Mouse (Mus musculus) heart, adult 9 months (tissue): Measurements from ENCODE around the gene Ptprn2.

ENCODE experiments used
- DNase-seq, 2 experiments: peaks; one replicate each; pipeline ENCODE4 v3.0.0; 2022; ENCODE audit warnings: low spot score in 2 of 2

Ptprn2 gene

GRCm38 (mm10) chr12:116590076-116590475 lies 104.6 kb downstream of the Ptprn2 start:
- no peak for DNase-seq

DNA sequence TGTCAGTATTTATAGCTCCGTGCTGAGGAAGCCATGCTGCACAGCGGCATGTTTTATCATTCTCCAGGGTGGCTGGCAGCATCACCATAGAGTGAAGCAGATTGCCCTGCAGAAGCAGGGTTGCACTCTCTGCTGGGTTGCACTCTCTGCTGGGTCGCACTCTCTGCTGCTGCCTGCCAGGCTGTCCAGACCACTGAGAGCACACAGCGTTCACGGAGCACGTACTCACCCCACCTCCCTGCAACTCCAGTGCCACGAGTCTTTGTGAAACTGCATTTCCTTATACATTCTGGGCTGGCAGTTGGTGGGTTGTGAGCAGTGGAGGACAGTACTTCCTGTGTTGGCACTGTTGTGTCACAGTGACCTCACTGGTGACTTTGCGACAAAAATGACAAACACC lies 108.9 kb downstream of the Ptprn2 start:
- no peak for DNase-seq

DNA sequence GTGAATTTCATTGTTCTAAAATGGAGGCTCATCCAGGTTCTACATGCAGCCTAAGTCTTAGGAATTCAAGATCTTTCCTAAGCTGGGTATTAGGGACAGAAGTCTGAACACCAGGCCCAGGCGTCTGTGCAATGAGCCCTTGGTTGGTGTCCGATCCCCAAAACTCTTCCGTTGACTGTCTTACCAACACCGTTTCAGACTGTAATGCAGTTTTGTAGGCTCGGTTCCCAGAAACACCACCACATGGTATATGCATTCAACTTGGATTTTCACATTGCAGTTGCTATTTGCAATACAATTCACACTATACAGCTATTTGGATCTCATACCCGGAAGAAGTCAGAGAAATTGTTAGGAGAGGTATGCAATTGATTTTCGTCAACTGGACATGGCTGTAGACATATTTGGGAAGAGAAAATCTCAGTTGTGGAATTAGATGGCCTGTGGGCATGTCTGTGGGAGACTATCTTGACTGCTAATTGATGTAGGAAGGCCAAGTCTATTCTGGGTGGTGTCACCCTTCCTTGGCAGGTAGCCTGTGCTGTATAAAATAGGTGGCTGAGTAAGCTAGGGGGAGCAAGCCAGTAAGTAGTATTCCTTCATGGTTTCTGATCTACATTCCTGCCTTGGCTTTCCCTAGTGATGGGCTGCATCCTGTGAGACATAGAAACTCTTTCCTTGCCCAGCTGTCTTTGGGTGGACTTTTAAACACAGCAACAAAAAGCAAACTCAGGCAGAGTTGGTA lies 109.5 kb downstream of the Ptprn2 start:
- no peak for DNase-seq

- no peak for DNase-seq
Measured at GRCm38 (mm10) chr12:116595727-116596126, 110.2 kb downstream of the Ptprn2 start.

DNA sequence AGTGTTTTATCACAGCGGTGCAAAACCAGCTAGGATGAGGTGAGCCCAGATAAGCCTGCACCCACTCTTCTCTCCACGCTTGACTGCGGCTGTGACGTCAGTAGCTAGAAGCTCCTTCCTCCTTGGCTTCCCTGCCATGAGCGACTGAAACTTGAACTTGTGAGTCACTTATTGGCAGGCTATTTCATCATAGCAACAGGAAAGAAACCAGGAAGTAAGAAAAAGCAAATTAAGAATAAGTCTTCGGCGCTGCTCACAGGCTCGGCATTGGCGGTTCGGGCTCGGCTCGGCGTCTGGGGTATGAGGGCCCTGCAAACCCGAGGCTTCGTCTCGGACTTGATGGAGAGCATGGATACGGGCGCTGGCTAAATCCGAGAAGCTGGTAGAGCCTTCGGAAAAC lies 111.5 kb downstream of the Ptprn2 start:
- DNase-seq = no peak

DNA sequence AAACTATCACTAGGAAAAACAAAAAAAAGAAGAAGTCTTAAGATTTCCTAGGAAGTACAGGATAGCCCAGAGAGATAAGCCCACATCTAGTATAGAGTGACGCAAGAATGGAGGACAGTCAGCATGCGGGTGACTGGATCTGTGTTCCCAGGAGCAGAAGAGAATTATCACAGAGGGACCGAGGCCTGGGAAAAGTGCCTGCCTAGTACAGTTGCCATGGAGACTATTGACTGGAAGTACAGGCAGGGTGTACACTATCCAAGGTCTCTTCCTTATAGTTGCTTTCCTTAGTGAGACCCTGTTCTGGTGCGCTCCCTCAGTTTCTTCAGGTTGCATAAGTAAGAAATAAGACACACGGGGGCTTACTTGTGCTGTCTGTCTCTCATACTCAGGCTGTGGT lies 112.2 kb downstream of the Ptprn2 start:
- no peak for DNase-seq

DNA sequence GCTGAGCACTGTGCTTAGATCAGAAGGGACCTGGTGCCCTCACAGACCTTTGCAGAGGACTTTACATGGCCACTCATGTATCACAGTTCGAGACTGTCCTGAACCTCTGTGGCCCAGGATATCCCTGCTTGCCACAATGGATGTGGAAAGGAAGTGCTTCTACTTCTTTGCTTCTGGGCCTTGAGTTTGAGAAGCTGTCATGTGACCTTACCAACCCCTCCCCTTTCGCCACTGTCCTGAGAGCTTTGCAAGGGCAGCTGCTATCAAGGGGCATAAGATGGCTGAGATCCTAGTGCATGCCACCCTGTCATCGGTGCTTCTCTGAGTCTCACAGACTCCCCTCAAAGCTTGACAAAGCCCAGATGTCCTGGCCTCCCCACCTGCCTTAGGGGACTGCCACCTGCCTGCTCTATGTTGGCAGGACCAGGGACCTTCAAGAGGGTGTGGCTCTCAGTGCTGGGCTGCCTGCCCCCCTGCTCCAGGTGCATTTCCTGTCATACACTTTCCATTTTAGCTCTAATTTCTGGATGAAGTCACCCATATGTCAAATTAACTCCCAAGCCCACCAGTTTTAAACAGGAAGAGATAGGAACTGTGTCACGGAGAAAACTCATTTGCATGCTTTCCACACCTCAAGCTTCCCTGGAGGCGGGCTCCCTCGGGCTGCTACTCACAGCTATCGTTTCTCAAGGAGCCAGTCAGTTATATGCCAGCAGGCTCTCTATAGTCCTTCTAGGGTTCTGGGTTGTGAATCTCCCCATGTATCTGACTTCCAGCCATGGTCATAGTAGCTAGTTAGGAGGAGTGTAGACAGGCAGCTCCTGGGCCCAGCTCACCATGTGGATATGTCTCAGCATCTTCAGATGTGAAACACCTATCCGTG lies 112.8 kb downstream of the Ptprn2 start:
- no peak for DNase-seq

- DNase-seq = no peak
Measured at GRCm38 (mm10) chr12:116599537-116599936, 114.0 kb downstream of the Ptprn2 start.

DNA sequence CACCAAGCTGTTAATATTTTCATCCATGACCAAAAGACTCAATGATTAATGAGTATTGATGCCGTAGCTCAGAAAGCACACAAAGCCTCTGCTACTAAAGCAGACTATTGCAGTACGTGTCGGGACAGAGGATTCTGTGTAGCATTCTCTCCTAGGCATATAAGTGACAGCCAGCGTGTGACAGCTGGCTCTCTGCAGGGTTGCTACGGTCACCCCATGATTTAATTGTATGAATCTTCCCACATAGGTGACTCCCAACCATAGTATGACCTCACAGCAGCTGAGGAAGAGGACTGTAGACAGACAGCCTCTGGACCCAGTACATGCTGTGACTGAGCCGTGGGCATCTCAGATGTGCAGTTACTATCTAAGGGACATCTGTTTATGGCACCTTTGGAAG lies 114.5 kb downstream of the Ptprn2 start:
- no peak for DNase-seq

GRCm38 (mm10) chr12:116601395-116601794 lies 115.9 kb downstream of the Ptprn2 start:
- DNase-seq = no peak

GRCm38 (mm10) chr12:116601921-116602320 lies 116.4 kb downstream of the Ptprn2 start:
- DNase-seq = no peak

- DNase-seq = no peak
Measured at GRCm38 (mm10) chr12:116608598-116608997, 123.1 kb downstream of the Ptprn2 start.

DNA sequence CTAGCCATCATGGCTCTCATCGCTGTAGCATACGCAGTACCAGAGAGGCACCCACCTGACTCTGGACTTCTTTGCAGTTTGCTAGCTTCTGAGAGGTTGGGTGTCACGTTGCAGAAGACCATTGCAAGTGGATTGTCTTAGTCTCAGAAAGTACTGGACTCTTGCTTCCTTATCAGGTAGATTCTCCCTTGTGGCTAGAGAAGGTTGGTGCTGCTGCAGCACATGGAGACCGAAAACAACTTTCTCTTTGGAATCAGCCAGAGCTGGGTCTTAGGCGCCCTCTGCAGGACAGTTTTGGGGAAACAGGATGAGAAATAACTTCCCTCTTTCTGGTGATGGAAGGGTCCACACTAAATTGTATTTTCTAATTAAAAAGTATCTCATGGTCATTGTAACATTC lies 134.3 kb downstream of the Ptprn2 start:
- peak; percentile 8 to 32 for DNase-seq

DNA sequence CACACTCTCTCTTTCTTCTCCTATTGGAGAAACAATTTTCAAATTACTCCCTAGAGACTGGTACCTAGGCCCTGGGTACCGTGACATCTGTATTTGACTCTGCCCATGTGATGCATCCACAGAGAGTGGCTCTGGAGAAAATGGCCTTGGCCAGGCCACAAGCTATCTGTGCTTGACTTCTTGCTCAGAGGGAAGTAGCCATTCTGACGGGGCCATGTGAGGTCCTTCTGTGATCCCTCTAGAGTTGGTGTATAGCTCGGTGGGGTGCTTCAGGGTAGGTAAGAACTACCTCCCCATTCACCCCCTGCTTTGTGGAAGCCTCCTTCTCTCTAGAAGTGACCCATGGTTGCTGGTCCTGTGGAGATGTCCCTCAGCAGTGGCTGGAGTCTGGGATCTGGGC lies 134.8 kb downstream of the Ptprn2 start:
- DNase-seq = no peak

DNA sequence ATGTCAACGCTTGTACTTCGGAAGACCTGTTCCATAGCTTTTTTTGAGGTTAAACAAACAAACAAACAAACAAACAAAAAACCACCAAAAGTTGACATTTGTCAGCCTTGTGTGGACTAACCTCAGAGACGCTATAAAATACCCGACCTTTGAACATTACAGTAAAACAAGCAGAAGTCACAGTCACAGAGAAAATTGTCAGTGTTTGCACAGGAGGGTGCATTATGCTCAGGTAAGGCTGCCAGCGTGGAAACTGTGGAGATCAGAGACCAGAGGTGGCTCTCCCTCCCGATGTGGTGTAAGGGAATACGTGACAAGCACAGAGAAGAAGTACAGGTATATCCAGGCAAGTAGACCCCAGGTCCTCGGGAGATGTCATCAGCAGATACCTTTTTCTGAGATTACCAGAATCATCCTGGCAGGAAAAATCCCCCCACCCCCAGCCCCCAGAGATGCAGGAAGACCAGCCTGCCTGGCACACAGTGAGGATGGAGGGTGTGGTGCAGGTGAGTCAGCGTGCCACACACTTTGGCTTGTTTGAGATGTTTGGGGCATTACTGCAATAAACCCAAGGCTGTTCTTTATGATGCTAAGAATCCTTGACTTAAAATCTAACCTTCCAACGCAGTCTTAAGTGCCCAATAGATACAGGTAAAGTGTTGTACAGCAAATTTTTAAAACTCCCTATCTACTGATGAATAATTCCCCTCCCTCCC lies 136.0 kb downstream of the Ptprn2 start:
- no peak for DNase-seq

DNA sequence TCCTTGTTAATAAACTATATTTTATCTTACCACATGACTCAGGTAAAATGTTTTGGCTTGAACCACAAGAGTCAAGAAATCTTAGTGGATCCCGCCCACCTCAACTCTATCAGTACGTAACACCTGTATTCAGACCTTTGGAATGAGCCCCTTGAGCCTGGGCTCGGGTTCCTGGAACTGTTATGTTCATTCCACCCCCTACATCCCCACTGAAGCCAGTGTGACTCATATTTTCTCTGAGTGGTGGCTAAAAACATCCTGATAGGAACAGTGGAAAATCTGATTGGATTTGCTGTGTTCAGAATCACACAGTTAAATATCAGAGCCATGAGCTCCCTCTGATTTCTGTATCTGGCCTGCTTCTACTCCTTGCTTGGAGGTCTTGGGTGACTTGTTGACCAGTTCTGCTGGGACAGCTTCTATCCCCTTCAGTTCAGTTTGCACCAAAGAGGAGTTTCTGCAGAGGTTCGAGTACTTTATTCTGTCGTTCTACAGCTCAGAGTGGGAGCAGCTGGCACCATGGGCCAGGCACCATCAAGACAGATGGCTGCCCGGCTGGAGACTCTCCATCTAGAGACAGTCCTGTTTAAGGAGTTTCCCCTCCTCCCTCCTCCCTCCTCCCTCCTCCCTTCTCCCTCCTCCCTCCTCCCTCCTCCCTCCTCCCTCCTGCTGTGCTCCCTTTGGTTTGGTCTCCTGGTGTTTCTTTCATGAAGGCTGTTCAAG lies 137.3 kb downstream of the Ptprn2 start:
- no peak for DNase-seq

DNA sequence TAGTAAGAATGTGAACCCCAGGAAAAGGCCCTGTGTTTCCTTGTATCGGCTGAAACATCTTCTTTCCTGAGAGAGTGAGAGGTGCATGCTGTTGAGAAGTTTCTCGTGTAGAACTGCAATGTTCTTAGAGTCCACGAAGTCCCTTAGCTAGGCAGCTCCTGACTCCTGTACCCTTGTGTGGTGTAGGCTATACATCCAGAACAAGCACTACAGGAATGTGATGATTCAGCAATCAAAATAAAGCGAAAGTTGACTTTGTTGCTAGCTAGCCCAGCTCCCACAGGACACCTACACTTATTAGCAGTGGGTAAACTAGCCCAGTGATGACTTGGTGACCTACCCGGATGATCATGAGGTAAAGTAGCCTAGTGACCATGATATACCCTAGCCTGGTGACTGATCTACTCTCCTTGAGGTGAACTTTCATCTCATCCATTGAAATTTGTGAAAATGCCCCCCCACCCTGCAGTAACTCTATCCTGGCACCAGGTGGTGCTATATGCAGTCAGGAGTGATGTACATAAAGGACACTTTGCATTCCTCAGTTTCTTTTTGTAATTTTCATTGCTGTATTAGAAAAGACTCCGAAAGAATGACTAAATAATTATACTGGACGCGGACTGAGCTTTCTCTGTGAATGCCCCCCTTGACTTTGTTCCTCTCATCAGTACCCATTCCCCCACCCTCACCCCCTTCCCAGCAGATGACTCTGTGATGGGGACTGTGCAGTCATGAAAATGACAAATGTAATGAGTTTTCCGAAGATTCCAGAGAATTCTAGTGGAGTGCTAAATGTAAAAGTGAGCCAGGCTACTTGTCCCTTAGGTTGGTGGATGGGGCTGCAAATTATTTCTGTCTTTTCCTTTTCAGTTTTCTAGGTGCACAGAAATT lies 140.1 kb downstream of the Ptprn2 start:
- peak in 1 of 2 experiments; percentile 8 for DNase-seq

GRCm38 (mm10) chr12:116628992-116629391 lies 143.5 kb downstream of the Ptprn2 start:
- DNase-seq = no peak

GRCm38 (mm10) chr12:116637498-116637897 lies 152.0 kb downstream of the Ptprn2 start:
- DNase-seq = no peak

DNA sequence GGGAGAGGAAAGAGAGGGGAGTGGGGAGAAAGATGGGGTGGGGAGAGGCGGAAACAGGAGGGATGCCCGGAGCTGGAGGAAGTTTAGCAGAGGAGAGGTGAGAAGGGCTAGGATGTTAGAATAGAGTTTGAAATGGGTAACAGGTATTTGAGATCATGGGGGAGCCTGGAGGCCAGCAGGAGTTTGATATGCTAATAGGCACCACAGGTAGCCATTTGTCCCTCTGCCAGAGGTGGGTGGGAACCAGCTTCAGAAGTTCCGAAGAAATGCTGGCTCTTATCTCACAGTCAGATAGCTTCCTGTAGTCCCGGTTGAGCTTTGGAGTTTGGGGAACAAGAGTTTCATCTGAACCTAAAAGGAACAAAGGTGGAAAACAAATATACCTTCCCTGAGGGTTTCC lies 155.4 kb downstream of the Ptprn2 start:
- no peak for DNase-seq
